Mouse (Mus musculus): ENCODE data around the gene Plekha7.

GRCm38 (mm10) chr7:116221883-116222282 lies 86.3 kb downstream of the Plekha7 start:
- TF ChIP-seq GATA1 (IDR thresholded peaks at IDR 0.05; ENCODE audit: borderline replicate concordance, low read length) (no peak), FLI1 (IDR thresholded peaks at IDR 0.05; ENCODE audit: low read length) (no peak)
